Mouse (Mus musculus): ENCODE measurements around the gene Gm37240. TPM values are rescaled to one million over a fixed set of nuclear protein-coding genes. Genes with fewer than 3 reads are reported as not detected.
A peak's percentile ranks its signal among the peaks of the same experiment; 100 is the strongest.

Gm37240 gene
- polyA plus RNA-seq, 1 experiment from 2014 or later = 1.1 TPM

DNA sequence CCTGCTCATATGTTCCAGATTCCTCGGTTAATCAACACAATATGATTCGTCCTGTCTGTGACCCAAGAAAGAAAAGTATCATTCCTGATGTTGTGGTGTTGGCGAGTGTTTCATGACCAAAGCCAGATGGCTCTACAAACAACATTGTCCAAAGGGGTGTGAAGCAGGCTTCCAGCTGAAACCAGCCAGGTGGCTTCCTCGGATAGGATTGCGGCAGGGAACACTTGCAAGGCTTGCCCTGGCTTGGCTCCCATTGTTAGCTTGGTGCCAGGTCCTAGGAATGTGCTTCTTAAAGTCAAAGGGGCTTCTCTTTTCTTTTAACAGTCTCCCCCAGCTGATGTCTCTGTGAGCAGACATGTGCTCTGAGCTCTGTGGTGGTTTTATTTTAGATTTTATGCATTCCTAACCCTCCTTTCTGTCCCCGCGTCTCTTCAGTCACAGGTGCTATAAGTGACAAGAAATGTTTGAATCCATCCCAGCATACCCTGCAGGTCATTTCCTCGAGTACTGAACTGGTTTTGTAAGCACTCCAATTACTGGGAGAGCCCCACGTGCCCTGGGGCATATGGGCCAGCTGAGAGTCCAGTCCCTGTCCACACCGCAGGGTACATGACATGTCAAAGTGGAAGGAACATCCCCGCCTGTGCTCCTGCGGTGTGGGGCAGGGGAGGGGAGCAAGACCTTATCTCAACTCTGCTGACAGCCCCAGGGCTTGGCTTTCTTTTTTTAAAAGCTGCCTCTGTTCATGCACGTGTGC, 509.2 kb downstream of the Gm37240 start:
- no peaks in the 10 kb centered on the region for H3K9me3 ChIP-seq
- no peaks in the 10 kb centered on the region for H3K4me1 ChIP-seq
- H3K27ac ChIP-seq = no peak overlapping the region
- WGBS = 70% methylated on average over 13 of the region's 13 CpGs
- no peaks in the 10 kb centered on the region for H3K27me3 ChIP-seq (replicated peaks)
- ATAC-seq (ENCODE audit: low FRiP score, low read depth) = no peak
- no peak overlapping the region for H3K9ac ChIP-seq
- H3K4me3 ChIP-seq = no peak overlapping the region
- no peak overlapping the region for H3K4me2 ChIP-seq (replicated peaks)
- H3K36me3 ChIP-seq = no peaks in the 10 kb centered on the region

DNA sequence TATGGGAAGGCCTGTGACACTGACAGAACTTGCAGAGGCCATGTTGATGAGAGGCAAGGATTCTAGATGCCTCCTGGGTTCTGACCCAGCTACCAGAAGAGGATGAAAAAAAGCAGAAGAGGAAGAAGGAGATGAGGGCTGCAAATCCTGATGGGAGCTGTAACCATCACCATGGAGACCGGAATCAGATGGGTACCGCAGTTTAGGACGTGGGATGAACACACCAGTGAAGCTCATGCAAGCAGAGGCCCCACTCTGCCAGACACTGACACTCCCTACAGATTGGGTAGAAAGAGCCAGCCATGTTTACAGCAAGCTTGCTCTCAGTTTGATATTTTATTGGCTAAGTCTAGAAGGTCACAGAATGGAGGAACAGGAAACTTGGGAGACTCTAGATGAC, 509.8 kb downstream of the Gm37240 start:
- no peak overlapping the region for H3K9ac ChIP-seq
- H3K36me3 ChIP-seq = no peaks in the 10 kb centered on the region
- no peaks in the 10 kb centered on the region for H3K4me1 ChIP-seq
- H3K27ac ChIP-seq = no peak overlapping the region
- H3K27me3 ChIP-seq (replicated peaks) = no peaks in the 10 kb centered on the region
- no peak overlapping the region for H3K4me3 ChIP-seq
- 84% methylated on average over 3 of the region's 3 CpGs for WGBS
- H3K9me3 ChIP-seq = no peaks in the 10 kb centered on the region
- no peak overlapping the region for H3K4me2 ChIP-seq (replicated peaks)
- ATAC-seq (ENCODE audit: low FRiP score, low read depth) = no peak

DNA sequence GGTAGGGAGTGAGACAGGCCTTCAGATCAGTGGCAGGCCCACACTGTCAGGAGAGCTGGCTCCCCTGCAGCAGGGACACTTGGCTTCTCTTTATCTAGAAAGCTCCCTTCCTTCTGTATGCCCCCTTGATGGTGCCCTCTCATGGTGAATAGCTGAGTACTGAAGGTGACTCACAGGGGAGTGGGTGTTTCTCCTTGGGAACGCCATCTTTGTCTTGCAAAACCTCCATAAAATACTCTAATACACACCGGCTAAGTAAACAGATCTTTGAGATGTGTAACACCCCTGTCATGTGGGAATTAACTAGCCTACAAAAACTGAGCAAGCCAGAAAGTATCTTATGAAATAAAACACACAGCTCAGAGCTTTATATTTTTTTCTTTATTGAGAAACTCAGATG, 510.8 kb downstream of the Gm37240 start:
- H3K9me3 ChIP-seq = no peaks in the 10 kb centered on the region
- H3K4me2 ChIP-seq (replicated peaks) = no peak overlapping the region
- no peaks in the 10 kb centered on the region for H3K27me3 ChIP-seq (replicated peaks)
- no peak overlapping the region for H3K27ac ChIP-seq
- 83% methylated on average over 2 of the region's 2 CpGs for WGBS
- no peak overlapping the region for H3K9ac ChIP-seq
- H3K4me1 ChIP-seq = no peaks in the 10 kb centered on the region
- no peak overlapping the region for H3K4me3 ChIP-seq
- no peaks in the 10 kb centered on the region for H3K36me3 ChIP-seq
- no peak for ATAC-seq (ENCODE audit: low FRiP score, low read depth)

DNA sequence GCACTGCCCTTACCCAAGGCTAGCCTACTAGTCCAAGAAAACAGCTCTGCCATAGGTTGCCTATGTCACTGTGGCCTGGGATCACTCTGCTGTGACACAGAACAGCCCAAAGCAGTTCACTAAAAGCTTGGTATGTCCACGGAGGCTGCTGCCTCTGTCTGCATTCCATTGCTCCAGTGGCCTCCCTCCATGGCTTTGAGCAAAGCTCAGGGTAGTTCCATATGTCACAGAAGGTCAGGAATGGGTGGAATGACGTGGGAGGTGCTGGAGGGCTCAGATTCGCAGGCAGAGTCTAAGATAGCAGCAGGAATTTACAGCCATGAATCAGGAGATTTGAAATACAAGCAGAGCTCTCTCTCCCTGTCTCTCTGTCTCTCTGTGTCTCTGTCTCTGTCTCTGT, 514.3 kb downstream of the Gm37240 start:
- Histone ChIP-seq H3K9ac (no peak overlapping the region), H3K36me3 (no peaks in the 10 kb centered on the region), H3K4me1 (no peaks in the 10 kb centered on the region), H3K9me3 (no peaks in the 10 kb centered on the region), H3K27ac (no peak overlapping the region), H3K4me2 (replicated peaks) (no peak overlapping the region), H3K4me3 (no peak overlapping the region), H3K27me3 (replicated peaks) (no peaks in the 10 kb centered on the region)
- ATAC-seq (ENCODE audit: low FRiP score, low read depth) = no peak
- 27% methylated on average over 3 of the region's 3 CpGs for WGBS

DNA sequence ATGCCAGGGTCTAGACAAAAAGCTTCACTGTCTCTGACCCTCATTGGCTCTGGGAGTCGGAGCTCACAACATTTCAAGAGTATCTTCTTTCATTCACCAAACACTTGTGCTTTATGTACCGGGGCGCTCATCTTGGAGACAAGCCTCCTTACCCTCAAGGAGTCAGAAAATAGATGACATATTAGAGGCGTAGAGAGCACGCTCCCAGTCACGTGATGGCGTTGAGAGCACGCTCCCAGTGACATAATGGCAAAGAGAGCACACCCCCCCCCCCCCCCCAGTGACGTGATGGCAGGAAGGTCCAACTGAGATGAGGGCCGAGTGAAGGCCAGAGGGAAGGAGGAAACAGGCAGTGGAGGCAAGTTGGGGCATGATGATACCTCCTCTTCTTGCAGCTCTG, 517.5 kb downstream of the Gm37240 start:
- no peaks in the 10 kb centered on the region for H3K4me1 ChIP-seq
- H3K9ac ChIP-seq = no peak overlapping the region
- WGBS = 80% methylated on average over 10 of the region's 10 CpGs
- H3K27ac ChIP-seq = no peak overlapping the region
- no peak for ATAC-seq (ENCODE audit: low FRiP score, low read depth)
- H3K4me2 ChIP-seq (replicated peaks) = no peak overlapping the region
- no peaks in the 10 kb centered on the region for H3K27me3 ChIP-seq (replicated peaks)
- H3K9me3 ChIP-seq = no peaks in the 10 kb centered on the region
- no peaks in the 10 kb centered on the region for H3K36me3 ChIP-seq
- no peak overlapping the region for H3K4me3 ChIP-seq

DNA sequence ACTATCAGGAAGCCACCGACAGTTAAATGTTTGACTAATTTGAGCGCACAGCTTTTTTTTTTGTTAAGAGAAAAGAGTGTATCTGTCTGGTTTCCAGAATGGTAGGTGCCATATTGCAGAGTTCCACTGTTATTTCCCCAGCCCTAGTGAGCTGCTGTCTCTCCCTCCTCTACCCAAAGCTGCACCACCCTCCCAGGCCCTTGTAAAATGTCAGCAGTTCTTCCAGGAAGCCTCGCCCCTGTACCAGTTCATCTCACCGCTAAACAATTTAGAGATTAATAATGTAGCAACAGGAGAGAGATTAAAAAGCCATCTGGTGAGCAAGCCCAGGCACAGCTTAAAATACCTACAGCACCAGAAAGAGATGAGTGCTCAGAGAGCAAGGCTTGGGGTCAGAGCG, 518.2 kb downstream of the Gm37240 start:
- no peak for ATAC-seq (ENCODE audit: low FRiP score, low read depth)
- H3K27me3 ChIP-seq (replicated peaks) = no peaks in the 10 kb centered on the region
- H3K4me1 ChIP-seq = no peaks in the 10 kb centered on the region
- no peak overlapping the region for H3K4me3 ChIP-seq
- H3K4me2 ChIP-seq (replicated peaks) = no peak overlapping the region
- no peaks in the 10 kb centered on the region for H3K9me3 ChIP-seq
- no peaks in the 10 kb centered on the region for H3K36me3 ChIP-seq
- whole genome bisulfite sequencing = 79% methylated on average over 5 of the region's 5 CpGs
- H3K9ac ChIP-seq = no peak overlapping the region
- no peak overlapping the region for H3K27ac ChIP-seq

DNA sequence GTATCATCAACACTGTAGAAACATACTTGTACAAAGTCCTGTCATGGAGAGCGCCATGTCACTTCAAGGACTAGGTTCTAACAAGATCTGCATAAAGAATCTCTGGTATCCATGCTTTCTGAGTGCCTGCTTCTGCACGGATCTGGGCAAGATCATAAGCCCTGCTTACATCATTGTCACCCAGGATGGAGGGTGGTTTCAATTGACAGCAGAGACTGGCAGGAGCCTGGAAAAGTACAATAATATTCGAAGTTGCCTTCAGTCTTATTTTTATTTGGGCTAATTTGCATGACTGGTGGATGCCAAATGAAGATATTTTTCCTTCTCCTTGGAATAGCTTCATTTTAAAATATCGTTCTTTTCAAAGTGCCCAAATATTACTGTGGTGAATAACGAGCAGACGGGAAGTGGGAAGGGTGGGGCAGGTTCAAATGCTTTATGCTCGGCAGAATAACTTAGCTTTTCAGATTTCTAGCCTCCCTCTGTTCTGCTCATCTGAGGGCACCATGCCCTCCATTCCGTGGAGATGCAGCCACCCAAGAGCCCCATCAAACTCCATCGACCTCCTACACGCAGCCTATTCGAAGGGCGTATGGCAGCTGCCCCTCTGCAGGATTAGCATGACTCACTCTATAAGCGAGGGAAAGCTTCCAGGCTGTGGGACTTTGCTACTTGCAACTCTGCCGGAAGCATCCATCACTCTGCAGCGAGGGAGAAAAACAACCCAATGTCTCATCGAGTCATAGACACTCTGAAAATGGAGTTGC, 518.8 kb downstream of the Gm37240 start:
- no peak overlapping the region for H3K9ac ChIP-seq

DNA sequence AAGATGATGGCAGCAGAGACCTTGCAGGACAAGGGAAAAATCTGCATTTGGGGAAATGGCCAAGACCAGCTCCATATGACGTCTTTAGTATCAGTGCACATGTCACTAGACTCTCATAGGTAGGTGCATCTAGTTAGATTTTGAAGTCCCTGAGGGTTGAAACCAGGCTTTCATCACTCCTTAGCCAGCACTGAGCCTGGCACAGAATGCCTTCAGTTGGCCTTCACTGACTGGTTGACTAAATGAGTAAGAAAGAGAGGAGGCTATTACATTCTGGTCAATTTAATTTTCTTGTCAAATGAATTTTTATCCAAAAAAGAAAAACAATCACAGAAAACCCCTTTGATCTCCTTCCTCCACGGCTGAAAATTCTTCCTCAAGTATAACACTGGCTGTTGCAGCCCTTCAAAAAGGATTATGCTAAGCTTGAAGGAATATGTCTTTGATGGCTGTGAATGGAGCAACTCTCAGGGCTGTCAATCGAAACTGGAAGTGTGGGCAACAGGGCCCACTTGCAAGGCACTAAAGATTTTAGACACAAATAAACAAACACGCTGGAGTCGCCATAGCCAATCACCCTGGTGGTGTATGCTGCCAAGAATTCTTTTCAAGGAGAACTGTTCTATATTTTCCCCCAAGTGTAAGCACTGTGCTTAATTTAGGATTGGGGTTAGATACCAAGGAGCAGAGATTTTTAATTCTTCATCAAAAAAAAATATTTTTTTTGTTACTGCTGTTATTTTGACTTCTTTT, 522.6 kb downstream of the Gm37240 start:
- Histone ChIP-seq H3K36me3 (no peaks in the 10 kb centered on the region), H3K9me3 (no peaks in the 10 kb centered on the region), H3K4me1 (no peaks in the 10 kb centered on the region), H3K27me3 (replicated peaks) (no peaks in the 10 kb centered on the region), H3K9ac (no peak overlapping the region), H3K4me3 (no peak overlapping the region), H3K27ac (no peak overlapping the region), H3K4me2 (replicated peaks) (no peak overlapping the region)
- 88% methylated on average over 5 of the region's 5 CpGs for WGBS
- ATAC-seq (ENCODE audit: low FRiP score, low read depth) = no peak

More for the DNA sequence above, 518.8 kb downstream of the Gm37240 start:
- no peak overlapping the region for H3K27ac ChIP-seq
- ATAC-seq (ENCODE audit: low FRiP score, low read depth) = no peak
- no peaks in the 10 kb centered on the region for H3K9me3 ChIP-seq
- WGBS = 84% methylated on average over 16 of the region's 16 CpGs
- no peaks in the 10 kb centered on the region for H3K27me3 ChIP-seq (replicated peaks)
- H3K36me3 ChIP-seq = no peaks in the 10 kb centered on the region
- H3K4me1 ChIP-seq = no peaks in the 10 kb centered on the region
- H3K4me3 ChIP-seq = no peak overlapping the region
- no peak overlapping the region for H3K4me2 ChIP-seq (replicated peaks)

DNA sequence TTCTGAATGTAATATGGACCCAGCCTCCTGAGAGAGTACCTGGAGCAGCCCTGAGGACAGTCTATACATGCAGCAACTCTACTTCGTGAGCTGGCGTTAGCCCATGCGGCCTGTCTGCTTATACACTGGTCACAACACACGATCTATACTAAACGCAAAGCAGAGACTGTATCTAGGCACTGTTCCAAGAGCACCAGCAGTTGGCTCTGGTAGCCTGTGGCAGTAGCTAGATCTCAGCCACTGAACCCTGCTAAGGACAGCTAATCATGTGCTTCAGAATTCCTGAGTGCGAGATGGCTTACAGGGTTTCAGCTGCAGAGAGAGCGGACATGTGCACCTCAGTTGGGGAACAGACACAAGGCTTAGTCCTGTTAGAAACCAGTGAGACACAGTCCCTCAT, 524.4 kb downstream of the Gm37240 start:
- WGBS = 93% methylated on average over 7 of the region's 7 CpGs
- H3K27ac ChIP-seq = no peak overlapping the region
- H3K9me3 ChIP-seq = no peaks in the 10 kb centered on the region
- H3K4me1 ChIP-seq = no peaks in the 10 kb centered on the region
- no peak overlapping the region for H3K4me3 ChIP-seq
- no peak overlapping the region for H3K9ac ChIP-seq
- H3K36me3 ChIP-seq = no peaks in the 10 kb centered on the region
- no peak for ATAC-seq (ENCODE audit: low FRiP score, low read depth)
- H3K27me3 ChIP-seq (replicated peaks) = no peaks in the 10 kb centered on the region
- H3K4me2 ChIP-seq (replicated peaks) = no peak overlapping the region

DNA sequence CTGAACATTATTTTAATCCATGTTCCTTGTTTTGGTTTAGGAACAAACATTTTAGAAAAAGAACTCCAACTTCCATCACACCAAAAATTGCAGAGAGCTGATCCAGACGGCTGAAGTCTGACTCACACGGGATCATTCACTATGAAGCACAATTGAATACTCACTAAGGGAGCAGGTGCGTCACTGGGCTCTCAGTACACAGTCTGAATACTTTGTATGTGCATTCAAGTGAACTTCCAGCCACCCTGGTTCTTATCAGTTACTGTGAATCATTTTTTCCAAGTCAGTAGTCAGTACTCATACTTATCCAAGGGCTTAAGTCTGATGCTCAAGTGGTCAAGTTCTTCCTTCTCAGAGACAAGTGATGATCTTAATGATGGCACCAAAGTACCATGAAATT, 530.9 kb downstream of the Gm37240 start:
- no peak overlapping the region for H3K27ac ChIP-seq
- no peak for ATAC-seq (ENCODE audit: low FRiP score, low read depth)
- H3K4me2 ChIP-seq (replicated peaks) = no peak overlapping the region
- no peaks in the 10 kb centered on the region for H3K9me3 ChIP-seq
- H3K4me3 ChIP-seq = no peak overlapping the region
- H3K27me3 ChIP-seq (replicated peaks) = no peaks in the 10 kb centered on the region
- no peaks in the 10 kb centered on the region for H3K4me1 ChIP-seq
- no peak overlapping the region for H3K9ac ChIP-seq
- no peaks in the 10 kb centered on the region for H3K36me3 ChIP-seq
- WGBS = 87% methylated on average over 3 of the region's 3 CpGs

DNA sequence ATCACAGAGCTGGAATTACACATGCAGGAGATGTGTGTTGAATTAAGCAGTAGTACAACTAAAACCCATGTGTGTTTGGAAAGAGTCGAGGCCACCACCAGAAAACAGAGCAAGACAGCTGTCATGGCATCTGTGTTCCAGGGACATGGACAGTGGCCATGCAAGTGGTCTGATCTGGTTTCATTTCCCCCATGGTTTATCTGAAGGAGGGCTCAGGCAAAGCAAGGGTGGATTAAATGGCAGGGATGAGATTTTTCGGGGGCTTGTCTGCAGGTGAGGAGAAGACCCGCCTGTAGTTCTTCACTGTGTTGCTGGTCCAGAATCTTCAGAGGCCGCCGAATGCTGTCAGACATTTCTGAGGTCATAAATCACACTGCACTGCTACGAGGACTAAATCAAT, 539.3 kb downstream of the Gm37240 start:
- ATAC-seq (ENCODE audit: low FRiP score, low read depth) = no peak
- no peak overlapping the region for H3K27ac ChIP-seq
- no peaks in the 10 kb centered on the region for H3K36me3 ChIP-seq
- H3K4me2 ChIP-seq (replicated peaks) = no peak overlapping the region
- WGBS = 63% methylated on average over 6 of the region's 6 CpGs
- H3K27me3 ChIP-seq (replicated peaks) = no peaks in the 10 kb centered on the region
- no peak overlapping the region for H3K9ac ChIP-seq
- no peaks in the 10 kb centered on the region for H3K4me1 ChIP-seq
- H3K4me3 ChIP-seq = no peak overlapping the region
- no peaks in the 10 kb centered on the region for H3K9me3 ChIP-seq

DNA sequence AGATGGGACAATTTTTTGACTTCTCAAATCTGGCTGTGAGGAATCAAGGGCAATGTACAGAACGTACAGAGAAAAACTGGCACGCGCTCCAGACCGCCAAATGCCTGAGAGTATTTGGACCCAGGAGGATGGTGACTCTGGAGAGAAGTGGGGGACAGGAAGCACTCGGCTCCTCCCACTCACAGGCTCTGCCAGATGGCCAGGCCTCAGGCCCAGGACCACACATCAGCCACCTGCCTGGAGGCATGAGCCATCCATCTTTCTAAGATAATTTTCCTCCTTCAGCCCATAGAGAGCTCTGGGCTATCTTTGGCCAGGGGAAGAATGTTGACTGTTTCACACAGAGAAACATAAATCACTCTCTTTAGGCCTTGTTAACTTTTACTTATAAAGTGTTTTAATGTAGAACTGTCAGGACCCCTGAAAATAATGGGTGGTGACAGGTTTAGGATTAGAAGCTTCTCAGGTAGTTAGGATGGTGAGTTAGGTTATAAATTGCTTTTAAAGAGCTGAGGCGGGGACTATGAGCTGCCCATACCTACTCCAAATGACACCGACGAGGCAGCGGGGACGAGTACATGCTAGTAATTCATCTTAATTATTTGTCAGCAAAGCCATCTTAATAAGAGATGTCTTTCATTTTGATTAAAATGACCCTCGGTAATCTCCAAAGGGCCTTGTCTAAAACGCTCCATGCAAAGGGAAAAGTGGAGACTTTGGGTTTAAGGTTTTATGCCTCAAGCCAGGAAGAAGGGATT, 546.0 kb downstream of the Gm37240 start:
- Histone ChIP-seq H3K9me3 (no peaks in the 10 kb centered on the region), H3K4me1 (peaks cover 10% of the 10 kb centered on the region; the same call in 1 of the 2 replicates), H3K4me3 (no peak overlapping the region), H3K27ac (no peak overlapping the region), H3K27me3 (replicated peaks) (no peaks in the 10 kb centered on the region), H3K9ac (no peak overlapping the region), H3K4me2 (replicated peaks) (no peak overlapping the region), H3K36me3 (no peaks in the 10 kb centered on the region)
- WGBS = 53% methylated on average over 12 of the region's 12 CpGs
- ATAC-seq (ENCODE audit: low FRiP score, low read depth) = peak; percentile 48; the same call in 1 of the 2 replicates

All from neural tube, embryonic 12.5 days (tissue).